Mouse (Mus musculus): Measurements from ENCODE around the gene Nr1i2. TPM values are rescaled to one million over a fixed set of nuclear protein-coding genes. Genes with fewer than 3 reads are reported as not detected.

Nr1i2 gene
- polyA plus RNA-seq, 2 experiments, result 2.2 to 4.1 TPM

DNA sequence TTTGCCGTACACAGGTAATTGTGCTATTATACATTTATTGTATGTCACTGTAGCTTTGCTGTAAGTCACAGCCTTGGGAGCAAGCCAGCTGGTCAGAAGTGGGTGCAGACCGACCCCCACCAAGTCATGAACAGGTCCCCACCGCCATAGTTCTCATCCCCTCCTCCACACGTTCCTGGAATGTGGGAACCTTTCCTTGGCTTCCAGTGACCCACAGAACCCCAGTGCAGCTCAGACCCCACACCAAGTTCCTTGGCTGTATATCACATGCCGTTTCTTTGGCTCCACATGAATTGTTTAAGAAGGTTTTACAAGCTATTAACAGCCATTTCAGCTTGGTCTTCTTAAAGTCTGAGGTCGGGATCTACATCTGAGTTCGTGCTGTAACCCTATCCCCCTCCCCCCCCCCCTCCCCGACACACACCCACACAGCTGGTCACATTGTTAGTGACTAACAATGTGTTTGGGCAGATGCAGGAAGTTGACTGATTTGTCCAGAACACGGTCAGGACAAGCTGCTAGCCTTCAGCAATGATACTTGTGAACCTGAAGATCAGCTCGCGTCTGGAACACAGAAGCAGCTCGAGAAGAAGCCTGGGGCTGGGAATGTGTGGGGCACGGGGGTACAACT lies 46.2 kb downstream of the Nr1i2 start:
- H3K4me2 ChIP-seq (ENCODE audit: low read depth), result no peak overlapping the region
- H3K27me3 ChIP-seq (ENCODE audit: control insufficient read depth, insufficient read depth, low read length), result no peaks in the 10 kb centered on the region
- H3K36me3 ChIP-seq (replicated peaks; ENCODE audit: control insufficient read depth, insufficient read depth, low read depth), result no peaks in the 10 kb centered on the region
- ATAC-seq (ENCODE audit: insufficient read depth) (no peak), DNase-seq (ENCODE audit: low read depth in 3 of 3, low spot score in 3 of 3) (no peak)
- no peak overlapping the region for H3K9ac ChIP-seq (replicated peaks)
- TF ChIP-seq CTCF (IDR thresholded peaks at IDR 0.05; ENCODE audit: low read depth) (no peak), EP300 (IDR thresholded peaks at IDR 0.05; ENCODE audit: low read depth) (no peak)
- no peak overlapping the region for H3K27ac ChIP-seq
- no peaks in the 10 kb centered on the region for H3K4me1 ChIP-seq (replicated peaks; ENCODE audit: control insufficient read depth in 2 of 2, insufficient read depth in 2 of 2, low read length in 1 of 2)
- WGBS (ENCODE audit: insufficient replicate concordance), result 24% methylated on average over 13 of the region's 13 CpGs
- no peaks in the 10 kb centered on the region for H3K9me3 ChIP-seq (ENCODE audit: control insufficient read depth, low read length)
- H3K4me3 ChIP-seq (ENCODE audit: insufficient read depth in 1 of 2, low read depth in 2 of 2, low read length in 2 of 2), result no peak overlapping the region

DNA sequence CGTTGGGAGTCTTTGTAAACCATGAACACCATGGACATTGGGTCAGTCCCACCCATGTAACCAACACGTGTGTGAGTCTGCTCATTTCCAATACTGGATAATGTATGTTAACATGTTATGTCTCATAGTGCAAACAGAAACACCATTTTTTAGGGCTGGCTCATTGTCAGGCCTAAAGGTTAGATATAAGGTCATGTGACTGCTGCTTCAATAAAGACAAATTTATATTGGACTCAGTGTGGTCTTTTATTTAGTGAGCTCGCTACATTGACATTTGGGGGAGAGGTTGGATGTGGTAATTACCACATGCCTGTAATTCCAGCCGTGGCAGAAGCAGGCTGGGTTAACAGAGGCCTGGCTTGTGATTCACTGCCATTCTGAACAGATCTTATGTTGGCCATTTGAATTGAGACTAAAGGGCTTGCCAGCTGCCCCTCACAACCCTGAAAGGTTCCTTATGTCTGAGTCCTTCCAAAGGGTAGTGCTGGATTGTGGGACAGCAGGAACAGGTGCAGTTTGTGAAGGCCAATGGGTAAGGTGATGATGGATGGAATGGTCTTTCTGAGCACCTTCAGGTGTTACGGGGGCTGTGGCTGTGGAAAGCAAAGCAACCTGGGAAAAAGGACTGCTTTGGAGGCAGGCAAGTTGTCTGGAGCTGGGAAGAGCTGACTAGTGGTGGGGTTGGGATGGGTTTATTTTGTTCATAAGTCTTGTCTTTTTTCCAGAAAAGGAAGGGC lies 48.6 kb downstream of the Nr1i2 start:
- Histone ChIP-seq H3K27me3 (ENCODE audit: control insufficient read depth, insufficient read depth, low read length) (no peaks in the 10 kb centered on the region), H3K9me3 (ENCODE audit: control insufficient read depth, low read length) (no peaks in the 10 kb centered on the region), H3K27ac (no peak overlapping the region), H3K4me1 (replicated peaks; ENCODE audit: control insufficient read depth in 2 of 2, insufficient read depth in 2 of 2, low read length in 1 of 2) (no peaks in the 10 kb centered on the region), H3K9ac (replicated peaks) (no peak overlapping the region), H3K4me3 (ENCODE audit: insufficient read depth in 1 of 2, low read depth in 2 of 2, low read length in 2 of 2) (no peak overlapping the region), H3K4me2 (ENCODE audit: low read depth) (no peak overlapping the region), H3K36me3 (replicated peaks; ENCODE audit: control insufficient read depth, insufficient read depth, low read depth) (no peaks in the 10 kb centered on the region; the same call in 1 of the 2 replicates)
- ATAC-seq (ENCODE audit: insufficient read depth) (no peak), DNase-seq (ENCODE audit: low read depth in 3 of 3, low spot score in 3 of 3) (no peak)
- TF ChIP-seq EP300 (IDR thresholded peaks at IDR 0.05; ENCODE audit: low read depth) (no peak), CTCF (IDR thresholded peaks at IDR 0.05; ENCODE audit: low read depth) (no peak)
- 66% methylated on average over 5 of the region's 5 CpGs for WGBS (ENCODE audit: insufficient replicate concordance)

DNA sequence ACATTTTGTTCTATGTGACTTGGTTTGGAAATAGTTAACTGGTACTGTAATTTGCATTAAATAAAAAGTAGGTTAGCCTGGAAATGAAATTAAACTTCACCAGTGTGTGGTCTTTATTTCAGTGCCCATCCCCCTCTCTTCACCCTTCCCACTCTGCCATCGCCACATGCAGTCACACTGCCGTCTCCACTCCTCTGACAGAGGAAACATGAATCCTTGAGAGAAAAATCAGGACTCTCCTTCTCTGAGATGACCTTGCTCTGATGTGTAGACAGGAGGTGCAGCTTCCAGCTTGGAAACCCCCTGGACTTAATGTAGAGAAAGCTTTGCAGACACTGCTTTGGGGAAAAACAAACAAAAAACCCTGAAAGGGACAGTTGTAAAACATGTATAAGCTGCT lies 49.2 kb downstream of the Nr1i2 start:
- Histone ChIP-seq H3K27me3 (ENCODE audit: control insufficient read depth, insufficient read depth, low read length) (no peaks in the 10 kb centered on the region), H3K4me1 (replicated peaks; ENCODE audit: control insufficient read depth in 2 of 2, insufficient read depth in 2 of 2, low read length in 1 of 2) (no peaks in the 10 kb centered on the region), H3K36me3 (replicated peaks; ENCODE audit: control insufficient read depth, insufficient read depth, low read depth) (no peaks in the 10 kb centered on the region; the same call in 1 of the 2 replicates), H3K4me3 (ENCODE audit: insufficient read depth in 1 of 2, low read depth in 2 of 2, low read length in 2 of 2) (no peak overlapping the region), H3K9me3 (ENCODE audit: control insufficient read depth, low read length) (no peaks in the 10 kb centered on the region), H3K9ac (replicated peaks) (no peak overlapping the region), H3K27ac (no peak overlapping the region), H3K4me2 (ENCODE audit: low read depth) (no peak overlapping the region)
- TF ChIP-seq EP300 (IDR thresholded peaks at IDR 0.05; ENCODE audit: low read depth), result no peak
- no peak for ATAC-seq (ENCODE audit: insufficient read depth)
- no peak for DNase-seq (ENCODE audit: low read depth in 3 of 3, low spot score in 3 of 3)
- WGBS (ENCODE audit: insufficient replicate concordance), result 64% methylated on average over 2 of the region's 2 CpGs

DNA sequence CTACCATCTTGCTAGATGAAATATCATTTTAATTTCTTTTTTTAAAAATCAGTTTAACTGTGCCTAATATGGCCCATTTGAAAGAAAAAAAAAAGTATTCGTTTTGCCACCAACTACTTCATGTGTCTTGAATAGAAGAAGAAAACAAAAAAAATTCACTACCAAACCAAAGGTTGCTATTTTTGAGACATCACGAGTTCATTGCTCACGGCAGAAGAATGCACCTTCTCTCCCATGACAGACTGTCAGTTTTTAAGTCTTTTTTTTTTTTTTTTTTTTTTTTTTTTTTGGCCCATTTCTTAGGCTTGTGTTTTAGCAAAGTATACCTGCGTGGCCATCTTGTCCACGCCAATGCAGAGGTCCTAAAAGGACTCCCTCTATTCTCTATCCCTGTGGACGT lies 50.5 kb downstream of the Nr1i2 start:
- Histone ChIP-seq H3K4me2 (ENCODE audit: low read depth) (no peak overlapping the region), H3K4me1 (replicated peaks; ENCODE audit: control insufficient read depth in 2 of 2, insufficient read depth in 2 of 2, low read length in 1 of 2) (no peaks in the 10 kb centered on the region), H3K36me3 (replicated peaks; ENCODE audit: control insufficient read depth, insufficient read depth, low read depth) (no peaks in the 10 kb centered on the region; the same call in 1 of the 2 replicates), H3K9ac (replicated peaks) (no peak overlapping the region), H3K9me3 (ENCODE audit: control insufficient read depth, low read length) (no peaks in the 10 kb centered on the region), H3K27ac (no peak overlapping the region), H3K4me3 (ENCODE audit: insufficient read depth in 1 of 2, low read depth in 2 of 2, low read length in 2 of 2) (no peak overlapping the region), H3K27me3 (ENCODE audit: control insufficient read depth, insufficient read depth, low read length) (no peaks in the 10 kb centered on the region)
- WGBS (ENCODE audit: insufficient replicate concordance), result 76% methylated on average over 6 of the region's 6 CpGs
- DNase-seq (ENCODE audit: low read depth in 3 of 3, low spot score in 3 of 3) (no peak), ATAC-seq (ENCODE audit: insufficient read depth) (no peak)
- TF ChIP-seq EP300 (IDR thresholded peaks at IDR 0.05; ENCODE audit: low read depth) (no peak), CTCF (IDR thresholded peaks at IDR 0.05; ENCODE audit: low read depth) (no peak)

DNA sequence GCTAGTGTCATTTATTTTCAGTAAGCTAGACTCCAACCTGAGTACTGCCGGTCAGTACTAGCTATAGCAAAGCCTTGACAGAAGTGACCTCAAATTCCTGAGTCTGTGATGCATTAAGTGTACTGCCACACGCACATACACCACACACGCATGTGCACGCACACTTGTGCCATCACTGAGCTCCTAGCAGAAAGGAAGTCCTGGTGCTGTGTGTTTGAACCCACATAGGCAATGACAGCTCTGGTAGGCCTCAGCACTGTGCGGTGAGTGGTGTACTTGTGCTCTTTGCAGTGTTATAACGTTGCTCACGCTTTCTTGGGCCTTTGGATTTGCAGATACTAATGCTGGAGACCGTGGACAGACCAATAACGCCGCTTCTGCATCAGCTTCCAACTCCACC lies 54.5 kb downstream of the Nr1i2 start:
- DNase-seq (ENCODE audit: low read depth in 3 of 3, low spot score in 3 of 3) (no peak), ATAC-seq (ENCODE audit: insufficient read depth) (no peak)
- no peak for TF ChIP-seq CTCF (IDR thresholded peaks at IDR 0.05; ENCODE audit: low read depth)
- H3K27me3 ChIP-seq (ENCODE audit: control insufficient read depth, insufficient read depth, low read length), result no peaks in the 10 kb centered on the region
- H3K4me1 ChIP-seq (replicated peaks; ENCODE audit: control insufficient read depth in 2 of 2, insufficient read depth in 2 of 2, low read length in 1 of 2), result no peaks in the 10 kb centered on the region
- no peaks in the 10 kb centered on the region; the same call in 1 of the 2 replicates for H3K36me3 ChIP-seq (replicated peaks; ENCODE audit: control insufficient read depth, insufficient read depth, low read depth)
- H3K9me3 ChIP-seq (ENCODE audit: control insufficient read depth, low read length), result no peaks in the 10 kb centered on the region
- no peak overlapping the region for H3K9ac ChIP-seq (replicated peaks)
- 80% methylated on average over 10 of the region's 10 CpGs for WGBS (ENCODE audit: insufficient replicate concordance)
- no peak overlapping the region for H3K27ac ChIP-seq
- no peak overlapping the region for H3K4me3 ChIP-seq (ENCODE audit: insufficient read depth in 1 of 2, low read depth in 2 of 2, low read length in 2 of 2)
- no peak overlapping the region for H3K4me2 ChIP-seq (ENCODE audit: low read depth)

All from liver, embryonic 14.5 days (tissue).